Mouse (Mus musculus) lung, postnatal 36 days (tissue): ENCODE measurements around the gene Hba-x.
"Not testable (repeated sequence)": the region's sequence is repeated elsewhere in the genome, so short reads cannot be mapped to it uniquely, and the experiment has no call there.

Source experiments
- DNase-seq: peaks from one replicate; pipeline ENCODE4 v3.0.0; 2022; ENCODE audit warnings: mixed read lengths

Gene Hba-x

GRCm38 (mm10) chr11:32250880-32251763 lies 25.1 kb upstream of the Hba-x start:
- no peak for DNase-seq

GRCm38 (mm10) chr11:32253121-32253520 lies 23.1 kb upstream of the Hba-x start:
- no peak for DNase-seq

- no peak for DNase-seq
These were observed 20.1 kb upstream of the Hba-x start for GRCm38 (mm10) chr11:32256146-32256545.

DNA sequence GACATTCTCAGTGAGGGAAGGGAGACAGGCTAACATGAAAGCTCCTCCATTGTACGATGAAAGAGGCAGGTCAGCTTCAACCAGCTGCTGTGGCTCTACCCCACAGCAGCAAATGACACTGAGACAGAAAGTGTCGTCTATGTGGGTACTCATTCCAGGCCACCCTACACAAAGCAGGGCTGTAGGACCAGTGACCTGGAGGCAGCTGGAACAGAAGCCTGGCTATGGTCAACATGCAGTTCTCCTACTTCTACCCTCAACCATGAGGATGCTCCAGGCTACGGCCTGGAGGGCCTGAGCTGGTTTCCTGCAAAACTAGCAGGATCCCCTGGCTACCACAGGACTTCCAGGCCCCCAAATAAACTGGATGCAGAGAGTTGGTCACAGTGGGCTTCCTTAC lies 19.6 kb upstream of the Hba-x start:
- no peak for DNase-seq

DNA sequence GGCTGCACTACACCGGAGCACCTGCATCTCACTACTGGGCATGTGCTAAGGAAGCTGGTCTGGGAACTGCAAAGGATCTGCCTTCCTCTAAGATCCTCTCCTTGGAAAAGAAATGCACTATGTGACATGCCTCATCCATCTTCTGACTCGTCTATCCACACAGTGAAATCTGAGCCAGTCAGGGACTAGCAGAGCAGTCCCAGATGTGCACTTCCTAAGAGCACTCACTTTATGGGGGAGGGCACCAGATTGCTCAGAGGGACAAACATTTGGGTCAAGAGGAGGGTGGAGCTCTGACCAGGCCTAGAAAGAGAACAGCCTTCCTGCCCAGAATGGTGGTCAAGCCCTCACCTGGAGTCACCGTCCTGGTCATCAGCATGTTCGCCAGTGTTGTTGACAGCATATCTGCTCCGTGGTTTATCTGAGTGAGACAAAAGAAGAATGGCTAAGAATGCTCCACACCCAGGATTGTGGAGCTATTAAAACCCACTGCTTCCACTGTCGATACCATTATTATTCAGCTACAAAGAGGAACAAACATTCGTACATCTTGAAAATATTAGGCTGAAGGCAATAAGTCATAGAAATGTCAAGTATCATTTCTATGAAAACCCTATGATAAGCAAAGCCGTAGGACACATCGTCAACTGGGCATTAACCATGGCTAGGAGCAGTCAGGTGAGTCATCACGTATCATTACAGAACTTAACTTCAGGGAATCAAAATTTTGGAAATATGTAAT lies 13.4 kb upstream of the Hba-x start:
- DNase-seq: no peak

DNA sequence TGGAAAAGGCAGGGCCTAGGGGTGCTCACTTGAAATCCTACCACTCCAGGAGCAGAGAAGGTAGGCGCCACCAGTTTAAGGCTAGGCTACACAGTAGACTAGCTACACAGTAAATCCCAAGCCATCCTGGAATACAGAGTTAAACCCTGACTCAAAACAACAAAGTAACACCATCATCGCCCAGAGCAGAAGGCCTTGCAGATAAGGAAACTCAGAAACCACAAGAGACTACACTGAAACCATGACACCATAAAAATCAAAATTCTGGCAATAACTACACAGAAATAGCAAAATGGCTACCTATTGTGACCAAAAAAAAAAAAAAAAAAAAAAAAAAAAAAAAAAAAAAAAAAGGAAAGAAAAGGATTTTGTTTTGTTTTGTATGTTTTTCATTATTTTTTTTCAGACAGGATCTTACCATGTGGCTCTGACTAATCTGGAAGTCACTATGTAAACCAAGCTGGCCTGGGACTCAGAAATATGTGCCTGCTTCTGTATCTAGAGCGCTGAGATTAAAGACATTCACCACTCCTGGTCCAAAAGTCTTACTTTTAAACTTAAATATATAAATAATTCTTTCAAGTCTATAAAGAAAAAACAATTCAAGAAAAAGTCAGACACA lies 11.0 kb upstream of the Hba-x start:
- DNase-seq: no peak

GRCm38 (mm10) chr11:32266194-32266593 lies 10.0 kb upstream of the Hba-x start:
- DNase-seq: no peak

GRCm38 (mm10) chr11:32266776-32267175 lies 9.4 kb upstream of the Hba-x start:
- DNase-seq: no peak

GRCm38 (mm10) chr11:32267188-32267884 lies 8.9 kb upstream of the Hba-x start, which contains the start of gene Nprl3:
Gene Nprl3, minus strand, starts transcription at chr11:32267707.
- DNase-seq: peak; percentile 96

DNA sequence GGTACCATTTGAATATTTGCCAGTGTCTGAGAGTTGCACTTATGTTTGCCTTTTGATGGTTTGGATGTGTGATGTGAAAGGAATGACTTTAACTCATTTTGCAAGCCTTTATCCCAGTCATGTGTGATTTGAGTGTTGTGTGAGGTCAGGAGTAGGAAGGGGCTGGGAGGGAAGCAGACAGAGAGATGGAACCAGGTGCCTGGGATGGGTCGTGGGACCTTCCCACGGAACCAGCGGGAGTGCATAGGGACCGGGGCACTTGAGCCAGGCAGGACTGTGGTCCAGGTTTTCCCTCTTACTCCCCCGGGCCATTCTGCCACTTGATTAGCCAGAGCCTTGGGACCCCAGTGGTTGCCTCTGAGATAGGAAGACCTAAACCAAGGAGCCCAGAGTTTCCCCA lies 8.2 kb upstream of the Hba-x start:
- no peak for DNase-seq

GRCm38 (mm10) chr11:32268952-32269351 lies 7.2 kb upstream of the Hba-x start:
- DNase-seq: no peak

DNA sequence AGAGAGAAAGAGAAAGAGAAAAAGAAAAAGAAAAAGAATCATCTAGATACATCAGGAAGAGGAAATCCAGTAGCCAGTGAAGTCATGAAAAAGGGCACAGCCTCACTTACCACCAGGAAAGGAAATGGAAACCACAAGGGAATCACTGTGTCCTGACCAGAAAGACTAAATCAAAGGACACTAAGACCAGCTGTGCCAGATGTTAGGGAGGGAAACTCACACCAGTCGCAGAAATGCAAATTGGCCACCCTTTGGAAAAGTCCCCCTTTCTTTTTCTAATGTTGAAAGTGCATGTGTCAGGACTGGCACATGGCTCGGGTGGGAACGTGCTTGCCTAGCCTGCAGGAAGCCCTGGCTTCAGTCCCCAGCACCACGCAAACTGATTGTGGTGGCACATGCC lies 5.0 kb upstream of the Hba-x start:
- no peak for DNase-seq

- no peak for DNase-seq
These were observed 1.7 kb downstream of the Hba-x start for GRCm38 (mm10) chr11:32277736-32278457.

DNA sequence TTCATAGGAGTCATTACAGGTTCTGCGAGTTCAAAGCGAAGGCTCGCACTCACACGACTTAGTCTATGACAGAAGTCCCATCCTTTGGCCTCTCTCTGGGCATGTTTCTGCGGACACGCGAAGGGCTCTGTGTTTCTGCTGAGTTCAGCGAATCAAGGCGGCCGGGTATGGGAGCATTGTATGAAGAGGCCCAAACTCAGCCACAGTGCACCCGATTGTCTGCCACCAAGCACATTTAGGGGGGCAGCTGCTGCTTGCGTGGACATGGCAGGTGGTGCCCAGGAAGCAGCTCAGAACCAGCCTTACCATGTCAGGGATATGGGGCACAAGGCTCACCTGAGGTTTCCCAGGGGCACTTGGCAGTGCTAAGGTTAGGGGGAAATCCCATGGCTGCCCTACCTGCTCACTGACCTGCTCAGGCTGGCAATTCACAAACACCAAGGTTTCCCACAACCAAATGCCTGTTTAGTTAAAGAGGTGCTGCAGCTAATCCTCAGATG lies 2.3 kb downstream of the Hba-x start:
- no peak for DNase-seq

- no peak for DNase-seq
These were observed 4.4 kb downstream of the Hba-x start for GRCm38 (mm10) chr11:32280646-32281045.

- DNase-seq: no peak
These were observed 5.4 kb downstream of the Hba-x start for GRCm38 (mm10) chr11:32281416-32282144.

- not testable (repeated sequence) for DNase-seq
These were observed 7.0 kb downstream of the Hba-x start, which contains the start of gene Hba-a1 for GRCm38 (mm10) chr11:32283091-32283777. Gene Hba-a1, plus strand, starts transcription at chr11:32283511.

DNA sequence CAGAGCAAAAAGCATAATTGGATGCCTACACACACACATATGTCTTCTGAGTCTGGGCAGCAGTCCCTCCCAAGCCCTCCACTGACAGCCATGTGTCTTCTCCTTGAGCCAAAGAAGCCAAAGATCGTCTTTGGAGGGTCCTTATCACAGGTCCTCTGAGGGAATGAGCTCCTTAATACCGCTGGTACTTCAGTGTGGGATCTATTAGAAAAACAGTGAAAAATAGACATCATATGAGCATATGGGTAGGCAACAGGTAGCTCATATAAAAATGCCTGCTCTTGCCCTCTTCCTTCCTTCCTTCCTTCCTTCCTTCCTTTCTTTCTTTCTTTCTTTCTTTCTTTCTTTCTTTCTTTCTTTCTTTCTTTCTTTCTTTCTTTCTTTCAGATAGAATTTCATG lies 8.4 kb downstream of the Hba-x start:
- not testable (repeated sequence) for DNase-seq

GRCm38 (mm10) chr11:32285031-32285775 lies 9.0 kb downstream of the Hba-x start:
- DNase-seq: no peak

GRCm38 (mm10) chr11:32285887-32286286 lies 9.7 kb downstream of the Hba-x start:
- not testable (repeated sequence) for DNase-seq
